Comparison of ENCODE assay signal across 21 mouse cellular contexts in the genomic region with DNA sequence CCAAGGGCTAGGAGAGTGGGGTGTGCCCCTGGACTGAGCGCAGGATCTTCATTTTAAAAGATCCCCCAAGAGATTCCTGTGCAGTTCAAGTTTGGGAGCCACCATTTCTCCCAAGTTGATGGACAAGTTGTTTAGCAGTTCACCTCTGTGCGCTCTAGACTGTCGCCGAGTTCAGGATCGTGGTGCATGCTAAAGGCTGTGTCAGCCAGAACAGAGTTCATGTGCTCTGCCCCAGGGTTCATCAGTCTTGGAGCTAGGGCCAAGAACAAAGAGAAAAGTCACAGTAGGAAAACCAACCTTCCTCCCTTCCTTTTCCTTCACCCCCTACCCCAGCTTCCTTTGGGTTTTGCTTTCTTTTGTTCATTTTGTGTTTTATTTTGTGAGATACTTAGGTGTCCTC.
"Had no signal": no experiment of that assay in that cellular context is flagged by ENCODE, and none has a peak within 500 bp of the region (broad histone marks: within the 10 kb centered on the region; RNA-seq: fewer than 3 reads in every experiment).

No protein-coding gene starts in this region.

- H3K36me3 ChIP-seq: limb, embryonic 12.5 days; limb, embryonic 15.5 days; midbrain, embryonic 12.5 days; midbrain, embryonic 15.5 days; neural tube, embryonic 12.5 days; neural tube, embryonic 15.5 days had no signal

- H3K9ac ChIP-seq: limb, embryonic 12.5 days; limb, embryonic 15.5 days; liver, embryonic 14.5 days; liver, postnatal 0 days; lung, embryonic 14.5 days; midbrain, embryonic 12.5 days; midbrain, embryonic 15.5 days; neural tube, embryonic 12.5 days; neural tube, embryonic 15.5 days had no signal

- H3K4me1 ChIP-seq: limb, embryonic 12.5 days; limb, embryonic 15.5 days; midbrain, embryonic 12.5 days; midbrain, embryonic 15.5 days; neural tube, embryonic 12.5 days; neural tube, embryonic 15.5 days had no signal

- H3K4me3 ChIP-seq: left cerebral cortex, adult 2 months; limb, embryonic 12.5 days; limb, embryonic 15.5 days; midbrain, embryonic 12.5 days; midbrain, embryonic 15.5 days; neural tube, embryonic 12.5 days; neural tube, embryonic 15.5 days had no signal

- ATAC-seq: intestine, postnatal 0 days; liver, postnatal 0 days; lung, postnatal 0 days; midbrain, embryonic 15.5 days had no signal

- H3K27ac ChIP-seq: left cerebral cortex, adult 2 months; limb, embryonic 12.5 days; limb, embryonic 15.5 days; liver, embryonic 14.5 days; macrophage; midbrain, embryonic 12.5 days; midbrain, embryonic 15.5 days; neural tube, embryonic 12.5 days; neural tube, embryonic 15.5 days; stomach, postnatal 0 days had no signal

- H3K4me2 ChIP-seq: limb, embryonic 12.5 days; limb, embryonic 15.5 days; liver, embryonic 11.5 days; lung, embryonic 14.5 days; midbrain, embryonic 12.5 days; midbrain, embryonic 15.5 days; neural tube, embryonic 12.5 days; neural tube, embryonic 15.5 days had no signal

- DNase-seq: layer of hippocampus, postnatal 36 days; left cerebral cortex, postnatal 4 days; liver, postnatal 0 days; lung, embryonic 14.5 days; right cerebral cortex, adult 18-20 months; right cerebral cortex, postnatal 14 days; right cerebral cortex, postnatal 4 days; thymus, postnatal 25 days had no signal

- H3K27me3 ChIP-seq: limb, embryonic 12.5 days; limb, embryonic 15.5 days; midbrain, embryonic 12.5 days; midbrain, embryonic 15.5 days; neural tube, embryonic 12.5 days; neural tube, embryonic 15.5 days had no signal

- H3K9me3 ChIP-seq: limb, embryonic 12.5 days; limb, embryonic 15.5 days; midbrain, embryonic 12.5 days; midbrain, embryonic 15.5 days; neural tube, embryonic 12.5 days; neural tube, embryonic 15.5 days had no signal
